Mouse (Mus musculus) layer of hippocampus, adult 8-10 months (tissue): ENCODE measurements at regions not wholly inside any gene's neighbourhood (a gene's known extent, or its start where the extent isn't known, plus 50 kb on each side); places are given as distances from the start of the nearest gene placed in this dataset.

Source experiments
- DNase-seq, 2 experiments: peaks; one replicate each; pipeline ENCODE4 v3.0.0; 2022; ENCODE audit warnings: low spot score in 2 of 2

DNA sequence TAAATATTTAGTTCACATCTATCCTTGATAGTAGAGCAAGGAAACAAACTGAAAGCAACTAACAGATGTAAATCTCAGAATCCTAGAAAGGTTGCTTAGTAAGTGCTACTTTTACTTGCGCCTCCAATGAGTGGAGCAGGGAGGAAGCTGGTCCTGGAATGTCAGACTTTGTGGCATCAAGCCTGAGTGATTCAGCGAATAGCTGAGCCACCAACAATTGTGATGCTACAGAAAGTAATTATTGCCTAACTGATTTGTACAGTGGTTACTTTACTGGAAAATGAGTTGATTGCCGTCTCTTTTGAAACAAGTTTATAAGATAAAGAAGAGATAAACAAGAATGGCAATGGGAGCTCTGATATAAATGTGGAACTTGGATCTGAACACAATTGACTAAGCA is 173.9 kb upstream of the Clnk start:
- DNase-seq: no peak

DNA sequence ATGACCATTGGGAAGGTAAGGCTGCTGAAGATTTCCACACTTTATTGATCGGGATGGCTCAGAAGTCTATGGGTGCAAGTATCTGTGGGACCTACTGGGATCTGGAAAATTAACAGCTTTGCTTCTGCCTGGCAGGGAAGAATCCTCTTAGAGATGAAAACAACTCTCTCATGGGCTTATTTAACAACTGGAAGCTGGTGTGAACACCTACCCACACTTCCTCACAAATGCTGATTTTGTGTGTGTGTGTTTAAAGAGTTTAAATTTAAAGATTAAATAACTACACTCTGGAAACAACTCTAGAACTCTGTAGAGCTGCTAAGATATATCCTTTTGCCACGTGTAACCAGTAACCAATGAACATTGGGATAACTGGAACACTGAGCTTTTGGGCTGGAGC is 172.5 kb upstream of the Clnk start:
- no peak for DNase-seq

DNA sequence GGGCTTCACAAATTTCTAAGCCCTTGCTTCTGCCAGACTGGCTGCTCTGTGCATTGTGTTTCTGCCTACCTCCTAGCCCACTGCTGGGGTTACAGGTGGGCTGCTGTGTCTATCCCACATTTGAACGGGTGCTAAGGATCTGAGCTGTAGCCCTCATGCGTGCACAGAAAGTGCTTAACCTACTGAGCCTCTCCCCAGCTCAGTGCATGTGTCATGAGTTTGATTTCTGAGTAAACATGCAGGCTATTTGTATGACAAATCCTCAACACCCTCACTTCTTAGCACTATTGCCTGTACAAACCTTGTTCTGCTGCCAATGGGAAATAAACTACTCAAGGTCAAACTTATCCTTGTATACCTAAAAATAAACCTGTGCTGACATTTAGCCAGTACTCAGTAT is 163.9 kb upstream of the Clnk start:
- no peak for DNase-seq

DNA sequence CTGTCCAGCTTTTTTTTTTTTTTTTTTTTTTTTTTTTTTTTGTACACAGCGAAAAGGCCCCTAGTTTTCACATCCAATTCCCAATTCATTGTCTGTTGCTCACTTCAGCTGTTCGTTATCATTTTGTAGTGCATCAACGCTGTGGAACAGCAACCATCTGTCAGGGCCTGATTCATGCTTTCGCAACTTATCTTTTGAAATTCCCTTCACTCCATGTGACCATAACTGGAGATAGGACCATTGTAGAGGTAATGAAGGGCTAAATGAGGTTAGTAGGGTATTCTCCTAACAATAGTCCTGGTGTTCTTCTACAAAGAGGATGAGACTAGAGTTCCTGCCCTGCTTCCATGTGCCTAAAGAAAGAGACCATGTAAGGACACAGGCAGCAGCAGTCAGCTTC is 146.6 kb upstream of the Clnk start:
- DNase-seq: peak; percentile 16 to 32

DNA sequence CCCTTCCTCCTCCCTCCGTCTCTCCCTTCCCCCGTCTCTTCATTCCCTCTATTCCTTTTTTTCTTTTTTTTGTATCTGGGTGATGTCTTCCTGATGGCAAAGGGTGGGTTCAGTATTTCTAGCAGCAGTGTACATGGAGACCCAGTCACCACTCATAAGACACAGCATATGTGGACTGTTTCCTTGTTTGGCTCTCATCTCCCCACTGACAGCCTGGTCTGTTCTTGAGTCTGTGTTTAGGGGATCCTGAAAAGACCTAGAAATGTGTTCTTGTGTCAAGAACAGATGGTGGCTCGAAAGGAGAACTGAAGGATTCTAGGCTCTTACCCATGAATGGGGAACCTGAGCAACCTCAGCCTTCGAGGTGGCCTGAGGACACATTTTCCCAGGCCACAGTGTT is 124.0 kb upstream of the Clnk start:
- no peak for DNase-seq

DNA sequence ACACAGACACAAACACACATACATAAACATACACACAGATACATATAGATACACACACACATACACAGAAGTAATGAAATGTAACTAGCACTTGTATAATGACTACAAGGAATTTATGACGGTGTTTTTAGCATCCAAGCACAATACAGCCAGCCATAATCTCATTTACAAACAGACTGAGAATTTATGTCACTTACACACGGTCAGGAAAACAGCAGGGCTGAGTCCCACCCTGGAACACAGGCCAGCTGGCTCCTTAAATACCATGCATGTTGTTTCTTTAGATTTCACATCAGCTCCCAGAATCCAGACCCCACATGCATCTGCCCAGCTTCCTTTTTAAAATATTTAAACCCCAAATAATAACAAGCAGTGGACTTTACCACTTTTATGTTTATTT is 123.1 kb upstream of the Clnk start:
- DNase-seq: no peak

DNA sequence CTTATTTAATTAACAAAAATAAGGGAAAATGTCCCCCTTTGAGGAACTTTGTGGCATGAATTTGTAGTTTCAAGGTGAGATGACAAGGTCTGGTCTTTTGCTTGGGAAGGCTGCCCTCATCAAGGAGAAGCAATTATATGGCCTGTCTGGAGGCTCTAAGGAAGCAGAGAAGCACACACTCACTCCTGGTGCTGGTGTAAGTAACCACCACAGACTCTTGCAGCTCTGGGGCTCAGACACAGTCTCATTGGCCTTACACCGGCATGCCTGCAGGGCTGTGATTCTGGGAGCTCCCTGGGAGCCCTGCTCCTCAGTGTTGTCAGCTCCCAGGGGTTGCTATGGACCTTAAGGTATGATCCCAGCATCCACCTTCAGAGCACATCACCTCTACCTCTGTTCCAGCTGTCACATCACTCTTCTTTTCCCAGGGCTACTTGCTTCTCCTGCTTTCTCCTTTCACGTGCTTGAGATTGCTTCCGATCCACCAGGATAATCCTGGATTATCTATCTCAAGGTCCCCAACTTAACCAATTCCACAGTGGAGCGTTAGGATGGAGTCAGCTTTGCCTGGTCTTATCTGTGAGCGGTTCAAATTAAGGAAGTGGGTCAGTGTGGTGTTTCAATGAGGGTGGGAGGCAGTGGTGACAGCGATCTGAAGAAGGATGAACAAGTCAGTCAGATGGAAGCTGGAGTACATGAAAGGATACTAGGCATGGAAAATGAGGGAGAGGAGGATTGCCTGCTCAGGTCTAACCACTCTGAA is 96.0 kb upstream of the Clnk start:
- no peak for DNase-seq

DNA sequence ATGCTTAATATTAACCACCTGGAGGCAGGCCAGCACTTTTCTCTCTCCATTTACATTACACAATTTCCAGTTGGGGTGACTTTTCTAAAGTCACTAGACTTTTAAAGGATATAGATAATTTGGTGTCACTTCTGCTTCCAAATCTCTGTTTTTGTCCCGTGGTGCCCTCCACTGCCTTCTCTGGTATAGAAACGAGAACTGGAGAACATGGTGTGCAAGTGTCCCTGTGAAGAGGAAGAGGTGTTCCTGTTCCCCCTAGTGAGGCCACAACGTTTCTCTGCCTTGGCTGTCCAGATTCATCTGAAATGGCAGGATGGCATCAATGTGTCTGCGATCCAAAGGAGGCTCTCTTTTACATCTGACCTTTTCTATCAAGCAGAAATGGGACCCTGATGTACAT is 93.9 kb upstream of the Clnk start:
- no peak for DNase-seq

DNA sequence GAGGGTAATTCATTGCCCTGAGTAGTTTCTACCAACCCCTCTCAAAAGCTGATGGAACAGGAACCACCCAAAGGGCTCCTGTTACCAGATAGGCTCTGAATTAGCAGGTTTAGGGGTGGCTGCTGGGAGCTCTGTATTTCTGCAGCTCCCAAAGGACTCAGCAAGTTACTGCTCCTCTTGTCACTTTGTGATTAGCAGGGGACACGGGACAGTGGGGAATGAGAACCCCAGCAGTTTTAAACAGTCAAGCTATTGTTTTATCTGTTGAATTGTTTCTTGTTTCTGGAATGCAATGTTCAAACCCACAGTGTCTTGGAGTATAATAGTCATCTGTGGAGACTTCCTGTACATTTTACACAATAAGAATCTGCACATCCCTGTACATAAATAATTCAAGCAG is 90.4 kb upstream of the Clnk start:
- DNase-seq: no peak

DNA sequence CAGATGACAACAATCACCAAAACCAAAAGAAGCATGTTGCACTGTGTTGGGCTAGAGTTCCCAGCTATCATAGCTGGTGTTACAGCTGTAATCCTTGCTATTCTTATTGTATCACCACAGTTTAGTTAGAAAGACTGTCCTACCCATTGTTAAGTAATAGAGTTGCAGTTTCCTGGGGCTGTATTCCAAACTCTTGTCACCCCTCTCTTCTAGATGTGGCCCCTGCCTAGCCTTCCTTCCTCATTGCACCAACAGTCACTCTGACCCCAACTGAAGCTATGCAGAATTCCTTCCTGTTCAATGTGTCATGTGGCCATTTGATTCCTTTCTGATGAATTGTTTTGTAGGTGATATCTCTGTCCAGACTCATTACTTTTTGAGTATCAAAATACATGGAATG is 87.8 kb upstream of the Clnk start:
- no peak for DNase-seq

DNA sequence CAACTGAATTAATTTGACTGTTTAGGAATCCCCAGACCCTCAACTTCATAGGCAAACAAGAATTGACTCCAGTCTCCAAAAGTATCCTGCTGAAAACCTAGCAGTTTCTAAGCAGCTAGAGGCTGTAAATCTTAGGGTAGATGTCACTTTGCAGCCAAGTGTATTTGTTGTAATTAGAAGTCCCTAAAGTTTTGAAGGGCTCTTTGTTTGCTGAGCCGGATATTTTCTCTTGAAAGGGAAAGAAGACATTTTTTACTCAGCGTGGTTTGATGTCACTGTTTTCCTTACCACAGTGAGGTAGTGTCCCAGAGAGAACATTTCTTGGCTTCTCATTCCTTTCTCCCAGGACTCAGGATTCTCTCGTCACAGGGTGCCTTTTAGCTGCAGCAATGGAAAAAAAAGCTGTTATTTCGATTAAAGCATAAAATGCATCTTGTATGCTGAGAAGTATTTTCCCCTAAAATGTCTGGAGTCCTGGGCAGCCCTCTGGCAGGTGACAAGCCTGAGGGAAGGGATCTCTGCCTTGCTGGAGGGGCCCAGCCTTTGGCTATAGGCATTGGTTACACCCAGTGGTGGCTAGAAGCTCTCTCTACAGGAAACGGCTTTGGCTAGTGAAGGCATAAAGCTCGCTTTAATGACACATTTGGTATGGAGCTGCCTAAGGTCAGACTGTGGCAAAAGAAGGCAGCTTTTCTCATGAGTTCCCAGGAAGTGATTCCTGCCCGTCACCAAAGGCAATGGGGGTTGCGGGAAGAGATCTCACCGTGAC is 74.1 kb upstream of the Clnk start:
- no peak for DNase-seq

DNA sequence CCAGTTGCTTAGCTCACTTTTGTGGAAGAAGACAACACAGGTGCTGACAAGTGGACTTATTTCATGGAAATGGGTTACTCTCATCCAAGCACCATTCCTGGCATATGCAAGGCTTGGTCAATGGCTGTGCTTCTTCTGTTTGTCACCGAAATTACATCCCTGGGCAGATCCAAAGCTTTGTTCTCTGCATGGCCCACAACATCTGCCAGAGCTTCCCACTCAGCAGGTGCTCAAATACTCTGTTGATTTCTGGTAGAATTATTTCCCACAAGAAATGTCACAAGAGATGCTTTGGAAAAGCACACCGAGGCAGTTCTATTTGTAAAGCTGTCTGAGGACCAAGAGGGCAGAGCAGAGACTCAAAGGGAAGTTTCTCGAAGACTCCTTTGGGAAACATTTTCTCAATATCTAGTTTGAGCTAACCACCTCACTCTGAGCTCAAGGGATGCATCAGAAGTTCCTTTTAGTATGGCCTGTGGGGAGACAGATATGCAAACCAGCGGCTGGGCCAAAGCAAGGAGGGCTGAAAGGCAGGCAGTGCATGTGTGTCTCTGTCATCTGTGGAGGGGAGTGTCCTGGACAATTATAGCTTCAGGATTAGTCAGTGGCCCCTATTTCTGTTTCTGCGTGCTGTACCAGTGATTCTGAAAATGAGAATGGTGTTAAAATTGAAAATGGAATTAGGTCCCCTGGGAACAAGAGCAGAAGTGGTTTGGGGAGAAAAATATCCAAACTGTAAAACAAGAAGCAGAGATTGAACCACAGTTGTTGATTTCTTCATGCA is 69.5 kb upstream of the Clnk start:
- peak in 1 of 2 experiments; percentile 5 for DNase-seq

DNA sequence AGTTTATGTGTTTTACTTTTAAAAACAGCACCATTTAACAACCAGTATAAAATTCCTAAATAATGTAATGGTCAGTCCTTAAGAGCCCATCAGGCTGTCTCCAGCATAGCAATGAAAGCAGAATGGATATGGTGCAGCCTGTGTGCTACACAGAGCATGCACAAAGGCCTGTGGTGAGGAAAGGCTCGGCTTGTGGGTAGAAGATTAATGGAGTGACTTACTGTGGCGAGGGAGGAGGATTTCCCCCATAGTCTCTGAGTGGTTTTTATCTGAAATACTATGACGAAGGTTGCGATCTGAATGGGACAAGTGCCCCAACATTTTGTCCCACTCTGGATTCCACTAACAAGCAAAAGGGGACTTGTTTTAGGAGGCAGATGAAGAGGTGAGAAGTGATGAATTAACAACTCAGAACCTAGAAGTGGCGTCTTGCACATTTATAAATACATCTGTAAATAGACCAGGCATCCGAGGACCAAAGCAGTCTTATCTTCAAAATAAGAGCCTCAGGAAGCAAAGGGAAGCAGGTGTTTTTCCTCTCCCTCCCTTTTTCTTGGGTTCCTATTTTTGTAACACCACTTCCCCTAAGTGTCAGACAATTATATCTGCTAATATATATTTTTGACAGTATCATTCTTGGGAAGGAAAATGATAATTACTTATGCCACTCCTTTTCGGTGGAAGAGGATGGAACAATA is 55.9 kb upstream of the Clnk start:
- DNase-seq: no peak

DNA sequence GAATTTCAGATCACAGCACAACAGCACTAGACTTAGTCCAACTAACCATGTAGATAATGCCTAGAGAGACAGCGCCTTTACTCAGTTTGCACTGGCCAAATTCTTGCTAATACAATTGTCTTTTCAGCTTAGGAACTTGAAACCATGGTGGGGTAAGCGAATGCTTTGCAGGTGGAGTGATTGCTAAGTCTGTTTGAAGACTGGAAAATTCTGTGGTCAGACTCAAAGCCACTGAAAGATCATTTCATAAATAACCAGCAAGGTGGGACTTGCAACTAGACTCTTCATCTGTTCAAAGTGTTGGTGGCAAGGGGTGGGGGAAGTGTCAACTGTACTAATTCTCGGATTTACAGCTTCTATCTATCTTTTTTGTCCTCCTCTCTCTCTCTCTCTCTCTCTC is 50.4 kb upstream of the Clnk start:
- DNase-seq: no peak
